Mouse (Mus musculus): Measurements from ENCODE around the gene Asb6.

The Asb6 gene

DNA sequence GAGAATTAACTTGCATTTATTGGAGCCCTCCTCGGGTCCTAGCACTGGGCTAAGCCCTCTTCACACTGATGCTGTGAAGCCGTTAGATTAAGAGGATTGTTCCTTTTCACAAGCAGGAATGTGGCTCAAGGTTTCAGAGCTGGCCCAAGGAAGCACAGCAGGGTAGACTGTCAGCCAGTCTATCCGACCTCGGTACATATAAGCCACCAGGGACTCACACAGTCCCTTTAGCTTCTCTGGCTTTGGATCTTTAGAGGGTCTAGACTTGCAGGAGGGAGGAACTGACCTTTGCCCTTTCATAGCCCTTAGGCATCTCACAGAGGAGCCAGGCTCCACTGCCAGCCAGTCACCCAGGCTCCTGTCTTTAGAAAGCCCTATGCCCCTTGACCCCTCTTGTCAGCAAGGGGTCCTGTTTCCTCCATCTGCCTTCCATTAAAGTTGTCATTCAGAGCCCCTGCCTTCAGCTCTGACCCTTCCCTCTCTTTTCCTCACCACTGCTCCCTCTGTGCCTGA lies at the start of gene Asb6:
Gene Asb6, minus strand, starts transcription at position 51 of the 513 bp plus-strand sequence.
- DNase-seq: no peak

- no peak for DNase-seq
Observed at GRCm38 (mm10) chr2:30879481-30879880, 49.3 kb upstream of the Asb6 start.

GRCm38 (mm10) chr2:30875621-30876432 lies 45.7 kb upstream of the Asb6 start:
- no peak for DNase-seq

- no peak for DNase-seq
Observed at GRCm38 (mm10) chr2:30875096-30875495, 45.0 kb upstream of the Asb6 start.

- no peak for DNase-seq
Observed at GRCm38 (mm10) chr2:30874445-30874844, 44.3 kb upstream of the Asb6 start.

DNA sequence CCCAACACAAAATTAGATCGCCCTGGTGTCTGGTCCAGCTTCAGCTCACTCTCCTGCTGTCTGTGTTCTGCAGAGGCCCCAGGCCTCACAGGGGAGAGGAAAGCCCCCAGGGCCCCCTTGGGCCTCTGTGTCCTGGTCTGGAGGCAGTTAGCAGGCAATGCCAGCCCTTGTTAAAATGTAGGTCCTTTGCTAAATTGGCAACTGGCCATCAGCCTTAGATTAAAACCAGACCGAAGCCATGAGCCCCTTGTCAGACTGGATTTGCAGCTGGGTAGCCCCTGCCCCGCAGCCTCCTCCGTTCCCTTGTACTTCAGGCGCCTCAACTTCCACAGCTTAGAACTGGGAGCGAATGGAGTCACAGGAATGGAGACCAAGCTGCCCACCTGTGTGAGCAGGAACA lies 42.5 kb upstream of the Asb6 start:
- DNase-seq: no peak

DNA sequence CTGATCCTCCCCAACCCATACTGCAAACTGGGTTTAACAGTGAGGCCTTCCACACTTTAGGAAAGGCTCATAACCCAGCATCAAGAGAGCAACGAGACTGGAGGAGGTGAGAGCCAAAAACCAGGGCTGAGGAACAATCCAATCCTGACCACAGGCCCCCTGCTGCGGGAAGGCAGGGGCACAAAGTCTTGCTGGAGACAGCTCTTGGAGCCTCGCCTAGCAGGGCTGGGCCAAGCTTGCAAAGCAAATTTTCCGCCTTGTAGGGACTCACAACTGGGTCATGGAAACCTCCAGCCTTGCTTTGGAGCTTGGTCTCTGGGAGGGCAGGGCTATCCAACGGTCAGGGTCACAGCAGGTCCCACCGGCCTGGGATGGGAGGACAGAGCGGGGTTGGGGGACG lies 40.7 kb upstream of the Asb6 start:
- peak; percentile 64 for DNase-seq

GRCm38 (mm10) chr2:30865426-30865825 lies 35.3 kb upstream of the Asb6 start:
- no peak for DNase-seq

DNA sequence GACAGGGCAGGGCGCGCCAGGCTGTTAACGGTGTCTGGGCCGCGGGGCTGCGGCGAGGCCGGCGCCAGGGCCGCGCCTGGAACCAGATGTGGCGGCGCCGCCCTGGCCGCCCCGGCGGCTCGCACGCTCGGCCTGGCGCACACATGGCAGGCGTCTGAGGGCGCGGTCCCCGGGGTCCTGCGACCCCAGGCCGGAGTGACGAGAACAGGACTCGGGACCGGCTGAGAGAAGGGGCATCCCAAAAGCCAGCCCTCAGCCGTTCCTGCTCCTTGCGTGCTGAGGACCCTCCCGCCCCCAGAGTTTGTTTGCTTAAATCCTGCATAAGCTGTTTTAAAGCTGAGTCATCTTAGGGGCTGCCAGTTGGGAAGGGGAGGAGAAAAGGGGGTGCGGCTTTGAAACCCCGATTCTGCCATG lies 34.8 kb upstream of the Asb6 start:
- no peak for DNase-seq

- peak; percentile 51 for DNase-seq
Observed at GRCm38 (mm10) chr2:30863574-30863973, 33.4 kb upstream of the Asb6 start.

- DNase-seq: no peak
Observed at GRCm38 (mm10) chr2:30862081-30862480, 31.9 kb upstream of the Asb6 start.

- no peak for DNase-seq
Observed at GRCm38 (mm10) chr2:30859782-30860181, 29.6 kb upstream of the Asb6 start.

DNA sequence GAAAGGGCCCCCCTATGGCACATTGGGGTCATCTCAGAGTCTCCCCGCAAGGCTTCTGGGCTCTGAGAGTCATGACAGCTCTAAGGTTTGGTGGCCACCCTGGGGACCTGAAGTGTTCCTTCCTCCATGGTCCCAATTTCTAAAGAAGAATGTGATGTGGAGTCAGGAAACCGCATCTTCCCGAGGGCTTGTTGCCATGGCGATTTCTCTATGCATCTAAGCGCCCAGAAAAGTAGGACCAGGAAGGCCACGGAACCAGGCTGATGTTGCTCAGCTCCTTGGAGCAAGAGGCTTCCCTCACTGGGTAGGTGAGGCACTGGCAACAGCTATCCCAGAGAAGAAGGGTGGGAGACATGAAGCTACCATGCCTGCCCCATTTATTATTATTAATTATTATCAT lies 26.9 kb upstream of the Asb6 start:
- no peak for DNase-seq

DNA sequence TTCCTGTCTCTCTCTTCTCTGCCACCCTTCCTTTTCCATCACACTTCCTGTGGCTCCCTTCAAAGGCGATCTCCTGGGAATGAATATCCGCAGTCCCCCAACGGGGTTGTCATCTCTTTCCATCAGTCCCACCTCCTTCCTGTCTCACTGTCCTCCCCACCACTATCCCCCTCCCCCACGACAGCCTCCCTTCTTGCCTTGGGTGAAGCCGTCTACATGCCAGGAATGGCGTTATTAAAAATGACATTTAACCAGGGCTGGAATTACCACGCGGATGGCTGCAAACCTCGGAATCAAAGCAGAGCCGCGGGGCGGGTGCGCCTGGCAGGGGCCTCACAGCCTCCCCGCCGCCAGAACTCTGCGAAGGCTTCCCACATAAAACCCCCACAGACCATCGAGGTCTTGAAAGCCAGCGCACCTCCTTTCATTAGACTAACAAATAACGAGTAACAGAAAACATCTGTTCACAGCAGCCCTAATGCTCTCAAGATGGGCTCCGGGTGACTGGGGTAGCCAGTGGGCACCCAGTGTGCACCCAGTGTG lies 22.7 kb upstream of the Asb6 start:
- no peak for DNase-seq

- no peak for DNase-seq
Observed at GRCm38 (mm10) chr2:30850581-30850980, 20.4 kb upstream of the Asb6 start.

DNA sequence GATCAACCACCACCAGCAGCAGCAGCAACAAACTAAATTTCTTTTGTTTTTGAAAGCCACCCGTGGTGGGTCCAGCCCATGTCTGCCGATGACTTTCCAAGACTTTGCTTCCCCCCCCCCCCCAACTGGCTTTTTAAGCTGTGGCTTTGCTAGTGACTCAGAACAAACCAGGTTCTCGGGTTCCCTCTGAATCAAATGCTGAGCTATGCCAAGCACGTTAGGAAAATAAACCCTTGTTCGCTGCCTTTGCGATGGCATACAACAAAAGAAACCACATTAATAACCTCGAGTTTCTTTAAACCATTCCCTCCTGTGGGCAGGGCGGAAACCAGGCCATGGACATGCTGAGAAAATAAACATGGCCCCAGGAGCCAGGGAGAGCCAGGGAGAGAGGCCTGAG lies 18.1 kb upstream of the Asb6 start:
- DNase-seq: no peak

GRCm38 (mm10) chr2:30846723-30847122 lies 16.6 kb upstream of the Asb6 start:
- DNase-seq: no peak

- DNase-seq: no peak
Observed at GRCm38 (mm10) chr2:30846236-30846635, 16.1 kb upstream of the Asb6 start.

- DNase-seq: no peak
Observed at GRCm38 (mm10) chr2:30845152-30846070, 15.3 kb upstream of the Asb6 start.

- DNase-seq: no peak
Observed at GRCm38 (mm10) chr2:30842615-30843014, 12.5 kb upstream of the Asb6 start.

GRCm38 (mm10) chr2:30836238-30836990 lies 6.3 kb upstream of the Asb6 start:
- no peak for DNase-seq

GRCm38 (mm10) chr2:30834373-30835022 lies 4.4 kb upstream of the Asb6 start, which contains the start of gene Prrx2:
Prrx2 (plus strand) TSS chr2:30834972.
- DNase-seq: no peak

Measured in kidney, adult 11 months (tissue).